Mouse (Mus musculus): ENCODE data around the gene Armc9. TPM values are rescaled to one million over a fixed set of nuclear protein-coding genes. Genes with fewer than 3 reads are reported as not detected.

The Armc9 gene
- total and polyA plus RNA-seq, 3 experiments = 3.6 to 10.9 (median 8.1) TPM

- DNase-seq = no peak
These were observed 20.0 kb downstream of the Armc9 start for GRCm38 (mm10) chr1:86174602-86175001.

DNA sequence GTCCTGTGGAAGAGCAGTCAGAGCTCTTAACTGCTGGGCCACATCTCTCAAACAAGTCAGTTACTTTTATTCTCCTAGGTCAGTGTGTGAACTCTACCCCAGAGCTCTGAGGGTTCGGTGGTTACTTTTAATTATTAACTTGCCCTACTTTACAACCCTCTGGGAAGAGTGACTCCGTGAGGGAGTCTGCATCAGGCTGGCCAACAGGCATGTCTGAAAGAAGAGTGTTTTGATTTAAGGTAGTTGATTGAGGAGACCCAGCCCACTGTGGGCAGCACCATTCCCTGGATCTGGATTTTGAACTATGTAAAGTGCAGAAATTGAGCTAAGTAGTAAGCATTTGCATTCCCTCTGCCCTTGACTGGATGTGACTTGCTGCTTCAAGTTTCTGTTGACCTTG, 21.5 kb downstream of the Armc9 start:
- no peak for DNase-seq

DNA sequence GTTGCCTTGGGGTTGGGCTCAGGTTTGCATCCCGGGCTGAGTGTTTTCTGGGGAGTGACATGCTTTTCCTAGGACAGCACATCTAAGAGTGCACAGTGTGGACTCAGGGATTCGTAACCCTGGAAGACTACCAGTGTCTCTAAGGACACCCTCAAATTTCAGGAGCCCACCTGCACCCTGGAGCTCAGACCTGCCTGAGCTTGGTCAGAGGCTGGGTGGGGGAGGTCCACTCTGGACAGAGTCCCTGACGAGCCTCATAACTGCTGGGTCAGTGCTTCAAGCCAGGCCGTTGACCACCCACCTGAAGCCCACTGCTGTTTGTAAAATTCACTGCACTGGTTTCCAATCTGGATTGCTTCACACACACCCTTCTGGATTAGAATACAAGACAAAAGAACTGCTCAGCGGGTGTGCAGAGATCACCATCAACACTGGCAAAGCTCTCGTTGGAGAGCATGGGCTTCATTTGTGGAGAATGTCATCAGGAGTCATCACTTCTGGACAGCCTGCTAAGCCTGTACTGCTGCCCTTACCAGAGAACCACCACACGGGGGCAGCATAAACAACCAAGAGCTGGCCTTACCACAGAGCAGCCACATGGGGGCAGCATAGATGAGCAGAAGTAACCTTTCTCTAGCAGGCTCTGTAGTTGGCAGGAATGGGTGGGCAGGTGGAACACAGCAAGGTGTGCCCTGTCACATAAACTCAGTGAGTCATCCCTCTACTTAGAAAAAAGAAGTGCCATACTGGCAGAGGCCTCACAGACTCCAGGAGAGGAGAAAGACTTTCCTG, 24.1 kb downstream of the Armc9 start:
- DNase-seq = peak; percentile 75

DNA sequence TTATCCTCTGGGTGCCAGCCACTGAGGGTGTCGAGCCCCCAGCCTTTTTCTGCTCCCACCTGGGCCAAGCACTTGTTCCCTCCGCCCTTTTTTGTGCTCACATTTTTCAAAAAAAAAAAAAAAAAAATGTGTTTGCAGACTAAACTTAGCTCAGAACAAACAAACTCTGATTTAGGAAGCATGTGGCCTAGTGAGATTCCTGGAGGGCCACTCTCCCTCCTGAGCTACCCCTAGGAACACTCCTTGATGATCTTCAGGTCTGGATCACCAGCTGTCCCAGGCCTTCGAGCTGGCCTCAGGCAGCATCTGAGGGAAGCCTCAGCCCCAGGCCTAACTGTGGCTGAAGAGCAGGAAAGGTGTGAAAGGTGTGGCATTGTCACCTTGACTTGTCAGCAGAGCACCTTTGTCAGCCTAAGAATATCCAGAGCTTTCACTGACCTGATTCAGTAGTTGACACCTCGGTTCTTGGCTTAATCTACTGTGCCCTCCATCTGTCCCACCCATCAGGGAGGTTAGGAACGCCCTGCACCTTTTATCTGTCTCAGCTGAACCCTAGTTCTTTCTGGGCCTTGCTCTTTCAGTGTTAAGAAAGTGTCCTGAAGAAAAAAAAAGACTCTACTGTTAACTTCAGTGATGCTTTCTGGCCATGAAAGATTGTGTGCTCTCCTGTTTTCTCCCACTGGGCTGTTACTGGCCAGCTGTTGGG, 27.6 kb downstream of the Armc9 start:
- no peak for DNase-seq

DNA sequence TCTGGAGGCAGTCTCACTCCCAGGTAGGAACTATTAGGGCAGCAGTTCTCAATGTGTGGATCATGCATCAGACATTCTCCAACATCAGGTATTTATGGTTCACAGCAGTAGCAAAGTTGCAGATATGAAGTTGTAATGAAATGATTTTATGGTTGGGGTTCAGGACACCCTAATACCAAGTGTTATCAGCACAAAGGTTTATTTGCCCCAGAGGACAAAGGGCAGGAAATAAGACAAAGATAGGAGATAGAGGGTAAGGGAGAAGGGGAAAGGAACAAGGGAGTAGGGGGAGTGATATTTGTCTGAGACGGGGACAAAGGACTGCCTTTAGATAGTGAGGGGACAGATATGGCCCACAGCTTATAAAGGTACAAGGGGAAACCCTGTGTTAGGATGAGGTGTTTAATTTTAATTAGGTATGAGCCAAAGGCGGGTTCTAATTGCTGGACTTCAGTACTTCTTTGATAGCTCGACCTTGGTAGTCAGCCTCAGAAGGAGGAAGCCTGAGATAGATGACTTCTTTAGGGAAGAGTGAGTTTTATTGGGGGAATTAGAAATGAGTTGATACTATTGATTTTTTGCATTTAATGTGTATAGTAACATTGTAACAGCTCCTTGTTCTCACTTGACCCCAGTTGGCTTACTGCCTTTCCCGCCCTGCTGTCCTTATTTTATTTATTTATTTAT, 29.1 kb downstream of the Armc9 start:
- no peak for DNase-seq

DNA sequence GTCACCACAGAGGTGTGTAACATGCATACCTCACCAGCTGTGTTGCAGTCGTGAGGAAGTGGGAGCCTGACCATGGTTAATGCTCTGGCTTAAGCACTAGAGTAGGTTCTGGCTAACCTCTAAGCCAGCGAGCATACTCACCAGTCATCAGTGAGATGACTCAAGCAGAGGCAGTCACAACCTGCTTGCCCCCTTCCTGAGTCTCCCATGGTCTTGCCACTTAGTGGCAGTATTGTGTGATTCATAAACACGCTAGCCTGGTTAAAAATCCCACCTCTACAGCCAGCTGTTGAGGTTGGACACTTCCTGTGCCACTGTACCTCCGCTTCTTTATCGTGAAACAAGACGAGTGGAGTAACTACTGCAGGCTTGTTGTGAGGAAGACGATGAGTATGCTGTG, 32.2 kb downstream of the Armc9 start:
- no peak for DNase-seq

DNA sequence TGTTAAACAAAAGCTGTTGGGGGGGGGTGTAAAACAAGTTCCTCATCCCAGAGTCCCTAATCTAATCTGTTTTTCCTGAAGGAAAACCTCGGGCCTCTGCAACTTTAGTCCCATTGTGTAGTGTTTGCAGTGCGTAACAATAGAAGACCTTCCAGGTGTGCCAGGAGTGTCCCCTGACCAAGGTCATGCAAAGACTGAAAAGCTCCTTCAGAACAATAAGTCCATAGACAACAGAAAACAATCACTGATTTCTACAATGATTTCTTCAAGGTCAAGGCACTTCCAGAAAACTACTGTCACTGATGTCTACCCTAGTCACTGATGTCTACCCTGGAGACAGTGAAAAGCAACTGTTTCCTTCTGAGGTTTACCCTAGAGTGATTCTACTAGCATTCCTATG, 33.3 kb downstream of the Armc9 start:
- no peak for DNase-seq

- DNase-seq = no peak
These were observed 33.7 kb downstream of the Armc9 start for GRCm38 (mm10) chr1:86188271-86188670.

- no peak for DNase-seq
These were observed 34.6 kb downstream of the Armc9 start for GRCm38 (mm10) chr1:86189034-86189702.

- no peak for DNase-seq
These were observed 36.3 kb downstream of the Armc9 start for GRCm38 (mm10) chr1:86190843-86191242.

DNA sequence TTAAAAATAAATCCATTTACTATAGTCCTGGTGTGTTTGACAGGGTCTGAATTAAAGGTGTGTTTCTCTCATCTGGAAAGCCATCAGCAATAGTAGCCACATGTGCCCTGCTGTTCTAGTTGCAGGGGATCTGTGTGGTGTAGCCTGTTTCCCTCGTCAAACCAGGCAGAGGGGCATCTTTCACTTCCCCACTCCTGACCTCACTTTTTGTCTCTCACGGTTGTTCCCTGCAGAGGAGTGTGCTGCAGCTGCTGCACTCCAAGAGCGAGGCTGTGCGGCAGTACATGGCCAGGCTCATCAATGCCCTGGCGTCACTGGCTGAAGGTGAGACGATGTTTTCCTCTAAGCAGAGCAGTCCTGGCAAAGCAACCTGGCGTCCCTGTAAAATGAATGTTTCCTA, 39.5 kb downstream of the Armc9 start:
- no peak for DNase-seq

DNA sequence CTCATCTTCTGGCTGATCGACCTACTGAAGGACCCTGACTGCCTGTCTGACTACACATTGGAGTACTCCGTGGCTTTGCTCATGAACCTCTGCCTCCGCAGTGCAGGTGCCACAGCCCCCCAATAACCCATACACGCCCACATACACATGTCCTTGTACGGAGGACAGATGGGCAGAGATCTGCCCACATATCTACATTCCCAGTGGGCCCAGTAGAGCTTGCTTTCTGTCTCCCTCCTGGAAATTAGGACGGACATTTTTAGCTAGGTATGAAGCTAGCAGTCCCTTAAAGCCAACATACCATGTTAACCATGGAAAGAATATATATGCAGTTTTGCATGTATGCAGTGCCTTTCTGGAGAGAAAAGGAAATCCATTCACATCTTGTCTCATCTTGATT, 43.7 kb downstream of the Armc9 start:
- DNase-seq = no peak

GRCm38 (mm10) chr1:86199026-86199425, 44.4 kb downstream of the Armc9 start:
- no peak for DNase-seq

DNA sequence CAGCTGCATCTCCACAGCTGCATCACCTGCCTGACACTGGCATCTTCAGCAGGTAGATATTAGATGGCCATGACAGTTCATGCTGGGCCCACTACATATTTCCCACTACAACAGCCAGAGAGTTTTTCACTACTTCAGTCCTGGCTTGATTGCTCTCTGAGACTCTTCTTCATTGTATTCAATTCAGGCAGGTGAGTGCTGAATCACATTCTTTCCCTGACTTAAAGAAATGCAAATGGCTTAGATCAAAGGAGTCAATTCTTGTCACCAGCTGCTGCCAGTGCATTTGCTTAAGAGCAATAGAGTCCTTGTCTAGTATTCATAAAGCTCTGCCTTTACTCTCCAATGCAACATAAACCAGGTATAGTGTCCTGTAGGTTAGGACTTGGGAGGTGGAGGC, 46.7 kb downstream of the Armc9 start:
- no peak for DNase-seq

DNA sequence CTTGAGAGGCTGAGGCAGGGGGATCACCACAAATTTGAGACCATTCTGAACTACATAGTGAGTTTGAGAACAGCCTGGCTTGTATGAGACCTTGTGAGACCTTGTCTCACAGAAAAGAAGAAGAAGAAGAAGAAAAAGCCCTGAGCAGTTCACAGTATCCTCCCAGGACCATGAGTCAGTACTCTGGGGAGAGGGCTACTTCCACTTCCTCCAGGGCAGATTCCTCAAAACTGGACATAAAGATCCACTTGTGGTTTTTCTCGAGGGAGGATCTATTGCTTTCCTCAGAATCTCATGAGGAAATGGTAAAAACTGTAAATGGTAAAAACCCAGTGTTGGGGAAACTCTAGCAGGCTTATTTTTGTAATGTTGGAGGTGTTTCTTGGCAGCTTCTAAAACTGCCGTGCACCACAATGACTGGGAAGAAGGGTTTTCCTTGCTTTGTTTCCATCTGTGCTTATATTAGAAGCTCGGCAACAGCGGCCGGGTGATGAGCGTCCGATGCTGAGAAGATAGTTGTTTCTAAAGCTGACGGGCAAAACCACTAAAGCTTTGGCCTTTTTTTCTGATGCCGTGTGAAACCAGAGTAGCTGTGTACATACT, 48.1 kb downstream of the Armc9 start:
- DNase-seq = no peak

GRCm38 (mm10) chr1:86210676-86211075, 56.1 kb downstream of the Armc9 start:
- no peak for DNase-seq

DNA sequence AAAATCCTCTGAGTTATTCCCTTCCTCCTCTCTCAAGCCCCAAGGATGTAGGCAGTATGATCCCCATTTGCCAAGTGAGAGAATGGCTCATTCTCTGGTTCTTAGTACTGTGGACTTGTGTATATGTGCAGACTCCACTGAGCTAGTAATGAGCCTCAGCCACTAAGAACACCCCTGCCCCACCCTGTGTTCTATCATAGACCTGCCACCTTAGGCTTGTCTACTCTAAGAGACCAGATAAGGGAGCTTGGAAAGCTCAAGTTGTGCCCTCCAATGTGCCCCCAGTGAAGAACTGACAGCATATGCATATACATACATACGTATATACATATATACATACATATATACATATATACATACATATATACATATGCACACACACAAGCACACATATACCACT, 56.9 kb downstream of the Armc9 start:
- DNase-seq = no peak

- DNase-seq = no peak
These were observed 58.2 kb downstream of the Armc9 start for GRCm38 (mm10) chr1:86212731-86213130.

DNA sequence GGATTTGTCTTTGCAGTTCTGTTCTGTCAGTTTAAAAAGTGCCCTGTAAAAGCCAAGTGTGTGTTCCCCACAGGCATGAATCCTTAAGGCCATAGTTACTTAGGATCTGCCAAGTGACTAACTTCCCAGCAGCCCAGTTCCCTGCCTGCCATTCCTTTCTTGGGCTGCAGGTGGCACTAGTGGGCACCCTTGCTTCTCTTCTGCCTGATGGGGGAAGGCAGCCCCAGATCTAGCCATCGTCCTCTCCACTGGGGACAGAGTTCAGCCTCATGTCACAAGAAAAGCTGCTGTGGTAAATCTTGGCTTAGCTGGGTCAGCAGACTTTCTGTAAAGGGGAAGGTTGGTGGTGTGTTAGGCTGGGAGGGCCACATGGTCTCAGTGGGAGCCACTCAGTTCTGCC, 59.6 kb downstream of the Armc9 start:
- DNase-seq = peak; percentile 85

- no peak for DNase-seq
These were observed 60.7 kb downstream of the Armc9 start for GRCm38 (mm10) chr1:86215297-86215696.

DNA sequence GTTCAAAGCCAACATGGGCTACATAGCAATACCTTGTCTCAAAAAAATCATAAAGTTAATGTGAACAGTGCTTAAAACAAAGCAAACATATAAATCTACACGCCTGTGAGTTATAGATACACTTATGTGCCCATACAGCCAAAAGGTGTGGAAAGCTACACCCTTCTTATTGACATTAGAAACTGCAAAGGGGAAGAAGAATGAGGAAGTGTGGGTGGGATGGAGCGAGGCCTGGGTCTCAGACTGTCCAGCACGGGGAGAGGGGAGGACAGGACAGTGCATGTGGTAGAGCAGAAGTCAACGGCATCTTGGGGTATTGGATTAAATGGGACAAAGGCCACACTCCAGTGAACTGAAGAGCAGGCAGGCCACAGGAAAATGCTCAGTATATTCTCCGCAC, 61.8 kb downstream of the Armc9 start:
- no peak for DNase-seq

DNA sequence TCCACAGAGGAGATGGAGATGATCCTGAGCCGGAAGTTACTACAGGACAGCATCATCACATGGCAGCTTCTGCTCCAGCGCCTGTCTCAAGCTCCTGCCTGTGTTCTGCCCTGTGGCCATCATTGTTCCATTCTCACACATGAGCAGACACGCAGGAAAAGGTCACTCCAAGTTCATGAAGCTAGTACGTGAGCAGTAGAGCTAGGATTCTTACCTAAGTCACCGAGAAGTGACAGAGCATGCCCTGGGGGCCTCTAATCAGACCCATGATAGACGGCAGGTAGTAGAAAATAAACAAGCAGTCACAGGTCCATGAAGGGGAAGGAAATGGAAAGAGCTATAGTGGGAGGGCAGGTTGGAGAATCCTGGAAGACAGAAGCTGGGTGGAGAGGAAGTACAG, 63.4 kb downstream of the Armc9 start:
- no peak for DNase-seq
